Mouse (Mus musculus) gastrocnemius, postnatal 25 days (tissue): ENCODE results near the gene Dhx32. TPM values are rescaled to one million over a fixed set of nuclear protein-coding genes. Genes with fewer than 3 reads are reported as not detected.

Experiments
- DNase-seq: peaks from one replicate; pipeline ENCODE4 v3.0.0; 2022
- total RNA-seq, 2 experiments: library from RNA; stranded (reverse); gene quantifications; 1 replicate in 1 of 2; 2 replicates in 1 of 2; pipeline ENCODE4 v1.2.3; 2021

Dhx32 gene
- total RNA-seq, 2 experiments from 2014 or later = 28.0 to 38.2 TPM

- DNase-seq = no peak
Measured at GRCm38 (mm10) chr7:133775179-133775578, 7.3 kb downstream of the Dhx32 start.

GRCm38 (mm10) chr7:133768517-133768916 lies 14.0 kb downstream of the Dhx32 start:
- DNase-seq = no peak

- no peak for DNase-seq
Measured at GRCm38 (mm10) chr7:133768027-133768426, 14.5 kb downstream of the Dhx32 start.

GRCm38 (mm10) chr7:133765849-133766243 lies 16.7 kb downstream of the Dhx32 start:
- DNase-seq = peak; percentile 74

GRCm38 (mm10) chr7:133765240-133765848 lies 17.2 kb downstream of the Dhx32 start:
- no peak for DNase-seq

- no peak for DNase-seq
Measured at GRCm38 (mm10) chr7:133764425-133764824, 18.1 kb downstream of the Dhx32 start.

GRCm38 (mm10) chr7:133762696-133763095 lies 19.8 kb downstream of the Dhx32 start:
- DNase-seq = no peak

- no peak for DNase-seq
Measured at GRCm38 (mm10) chr7:133759611-133760353, 22.7 kb downstream of the Dhx32 start.

- no peak for DNase-seq
Measured at GRCm38 (mm10) chr7:133758716-133759115, 23.8 kb downstream of the Dhx32 start.

- DNase-seq = no peak
Measured at GRCm38 (mm10) chr7:133757961-133758455, 24.5 kb downstream of the Dhx32 start.

- DNase-seq = no peak
Measured at GRCm38 (mm10) chr7:133751163-133751562, 31.4 kb downstream of the Dhx32 start.

- no peak for DNase-seq
Measured at GRCm38 (mm10) chr7:133750666-133751065, 31.9 kb downstream of the Dhx32 start.

- DNase-seq = no peak
Measured at GRCm38 (mm10) chr7:133748753-133749152, 33.8 kb downstream of the Dhx32 start.

- no peak for DNase-seq
Measured at GRCm38 (mm10) chr7:133747372-133747771, 35.2 kb downstream of the Dhx32 start.

- no peak for DNase-seq
Measured at GRCm38 (mm10) chr7:133744701-133745100, 37.8 kb downstream of the Dhx32 start.

GRCm38 (mm10) chr7:133744209-133744608 lies 38.3 kb downstream of the Dhx32 start:
- no peak for DNase-seq

- DNase-seq = no peak
Measured at GRCm38 (mm10) chr7:133743611-133744010, 38.9 kb downstream of the Dhx32 start.

GRCm38 (mm10) chr7:133742530-133743325 lies 39.8 kb downstream of the Dhx32 start:
- DNase-seq = no peak

- DNase-seq = no peak
Measured at GRCm38 (mm10) chr7:133740558-133740957, 42.0 kb downstream of the Dhx32 start.

GRCm38 (mm10) chr7:133731971-133732645 lies 50.4 kb downstream of the Dhx32 start:
- no peak for DNase-seq

- DNase-seq = no peak
Measured at GRCm38 (mm10) chr7:133730324-133731191, 52.0 kb downstream of the Dhx32 start.
